Mouse (Mus musculus) embryonic facial prominence, embryonic 12.5 days (tissue): Measurements from ENCODE around the gene Fras1. TPM values are rescaled to one million over a fixed set of nuclear protein-coding genes. Genes with fewer than 3 reads are reported as not detected.

Experiments
- ATAC-seq: fragments of 200-750 bp; cut with Nextera tagmentation; 2 replicates; pipeline ENCODE4 v1.8.0; 2017; ENCODE audit not compliant: insufficient number of reproducible peaks, insufficient read depth, low FRiP score, low TSS enrichment
- H3K27ac ChIP-seq: fragments of 300-500 bp; sonication (generic); 2 replicates; pipeline ENCODE4 v1.5.1; 2016; ENCODE audit warnings: mild to moderate bottlenecking
- H3K27me3 ChIP-seq: fragments of 300-500 bp; sonication (generic); 2 replicates; pipeline ENCODE4 v1.6.1; 2016; ENCODE audit warnings: mild to moderate bottlenecking, moderate library complexity
- H3K36me3 ChIP-seq: fragments of 300-500 bp; sonication (generic); 2 replicates; pipeline ENCODE4 v1.6.1; 2016; ENCODE audit warnings: mild to moderate bottlenecking
- H3K4me1 ChIP-seq: fragments of 300-500 bp; sonication (generic); 2 replicates; pipeline ENCODE4 v1.6.1; 2016
- H3K4me2 ChIP-seq: fragments of 300-500 bp; sonication (generic); replicated peaks from 2 replicates; pipeline ENCODE4 v1.6.1; 2016; ENCODE audit warnings: mild to moderate bottlenecking, moderate library complexity
- H3K4me3 ChIP-seq: fragments of 300-500 bp; sonication (generic); 2 replicates; pipeline ENCODE4 v1.5.1; 2016; ENCODE audit warnings: mild to moderate bottlenecking
- H3K9ac ChIP-seq: fragments of 300-500 bp; sonication (generic); 2 replicates; pipeline ENCODE4 v1.6.1; 2016; ENCODE audit warnings: mild to moderate bottlenecking, moderate library complexity
- H3K9me3 ChIP-seq: fragments of 300-500 bp; sonication (generic); 2 replicates; pipeline ENCODE4 v1.6.1; 2016; ENCODE audit warnings: mild to moderate bottlenecking, moderate library complexity
- WGBS: fragments of 180-500 bp; shearing (Covaris S2); methylation state at CpG from one replicate; pipeline ENCODE4 v1.1.7; 2016; 5-methylcytosine and 5-hydroxymethylcytosine counted together
- polyA plus RNA-seq: library from polyadenylated mRNA; unstranded; fragments of >200 nt; fragmentation: Nextera tagmentation; extraction: Ambion mirVana; gene quantifications from 2 replicates; pipeline ENCODE4 v1.2.1, GENCODE M21; 2016

Gene Fras1
- polyA plus RNA-seq, 1 experiment from 2014 or later = 20.1 TPM

DNA sequence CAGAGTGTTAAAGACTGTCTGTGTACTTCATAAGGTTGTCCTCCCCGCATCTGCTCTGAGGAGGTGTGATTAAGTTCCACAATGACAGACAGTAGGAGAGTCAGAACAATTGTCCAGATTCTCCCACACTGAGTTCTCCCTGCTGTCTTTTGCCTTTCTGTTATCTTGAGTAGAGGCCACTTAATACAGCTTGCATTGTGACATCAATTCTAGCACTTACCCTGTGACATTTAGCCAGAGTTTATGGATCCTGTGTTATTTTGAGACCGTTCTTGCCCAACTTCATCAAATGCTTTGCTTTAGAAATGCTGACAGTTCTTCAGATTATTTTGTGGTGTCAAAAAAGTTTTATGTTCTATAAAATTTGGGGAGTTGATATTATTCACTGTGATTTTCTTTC is 81.5 kb downstream of the Fras1 start:
- H3K4me2 ChIP-seq = no peak overlapping the region
- H3K4me1 ChIP-seq = 0 out of 2 replicates have a peak, but pooled peaks cover 3% of the 10 kb centered on the region
- no peaks in the 10 kb centered on the region for H3K27me3 ChIP-seq
- H3K36me3 ChIP-seq = no peaks in the 10 kb centered on the region
- WGBS = 92% methylated on average over 2 of the region's 2 CpGs
- ATAC-seq = no peak
- H3K27ac ChIP-seq = no peak overlapping the region
- H3K4me3 ChIP-seq = no peak overlapping the region
- no peaks in the 10 kb centered on the region for H3K9me3 ChIP-seq
- H3K9ac ChIP-seq = no peak overlapping the region

- H3K36me3 ChIP-seq = no peaks in the 10 kb centered on the region
- ATAC-seq = no peak
- H3K9ac ChIP-seq = no peak overlapping the region
- WGBS = 38% methylated on average over 4 of the region's 4 CpGs
- H3K4me1 ChIP-seq = 0 out of 2 replicates have a peak, but pooled peaks cover 3% of the 10 kb centered on the region
- H3K9me3 ChIP-seq = no peaks in the 10 kb centered on the region
- H3K27ac ChIP-seq = no peak overlapping the region
- H3K4me2 ChIP-seq = no peak overlapping the region
- no peak overlapping the region for H3K4me3 ChIP-seq
- no peaks in the 10 kb centered on the region for H3K27me3 ChIP-seq
Observed at GRCm38 (mm10) chr5:96457436-96457958, 83.7 kb downstream of the Fras1 start.

DNA sequence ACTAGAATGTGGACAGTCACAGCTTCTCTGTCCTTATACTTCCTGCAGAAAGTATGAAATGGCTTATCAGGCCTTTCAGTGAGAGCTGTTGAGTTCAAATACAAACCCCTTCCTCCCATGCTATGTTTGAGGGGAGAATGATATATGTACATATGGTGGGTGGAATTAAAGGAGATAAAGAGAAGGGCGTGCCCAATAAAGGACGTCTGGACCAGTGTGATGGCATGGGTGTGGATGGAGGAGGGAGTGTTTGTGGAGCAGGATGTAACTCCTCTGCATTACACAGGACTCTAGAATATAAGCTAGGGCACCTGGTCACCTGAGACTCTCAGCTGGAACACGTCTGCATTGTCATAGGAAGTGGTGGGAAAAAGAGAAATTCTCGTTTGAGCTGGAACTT is 85.8 kb downstream of the Fras1 start:
- H3K9ac ChIP-seq = no peak overlapping the region
- H3K4me3 ChIP-seq = no peak overlapping the region
- H3K4me2 ChIP-seq = no peak overlapping the region
- H3K27ac ChIP-seq = no peak overlapping the region
- H3K27me3 ChIP-seq = no peaks in the 10 kb centered on the region
- H3K9me3 ChIP-seq = no peaks in the 10 kb centered on the region
- 0 out of 2 replicates have a peak, but pooled peaks cover 3% of the 10 kb centered on the region for H3K4me1 ChIP-seq
- no peak for ATAC-seq
- no peaks in the 10 kb centered on the region for H3K36me3 ChIP-seq
- 67% methylated on average over 4 of the region's 4 CpGs for WGBS

- WGBS = 96% methylated on average over 2 of the region's 2 CpGs
Observed at GRCm38 (mm10) chr5:96462197-96462596, 88.4 kb downstream of the Fras1 start.

GRCm38 (mm10) chr5:96466461-96466860 is 92.7 kb downstream of the Fras1 start:
- H3K4me3 ChIP-seq = no peak overlapping the region
- H3K36me3 ChIP-seq = no peaks in the 10 kb centered on the region
- 43% methylated on average over 7 of the region's 7 CpGs for WGBS
- no peak for ATAC-seq
- no peak overlapping the region for H3K9ac ChIP-seq
- H3K9me3 ChIP-seq = no peaks in the 10 kb centered on the region
- H3K27ac ChIP-seq = no peak overlapping the region
- no peak overlapping the region for H3K4me2 ChIP-seq
- H3K27me3 ChIP-seq = no peaks in the 10 kb centered on the region
- H3K4me1 ChIP-seq = no peaks in the 10 kb centered on the region

More at GRCm38 (mm10) chr5:96462197-96462596, 88.4 kb downstream of the Fras1 start:
- no peak overlapping the region for H3K4me3 ChIP-seq
- no peak overlapping the region for H3K27ac ChIP-seq
- H3K36me3 ChIP-seq = no peaks in the 10 kb centered on the region
- H3K27me3 ChIP-seq = no peaks in the 10 kb centered on the region
- ATAC-seq = no peak
- H3K9ac ChIP-seq = no peak overlapping the region
- 0 out of 2 replicates have a peak, but pooled peaks cover 3% of the 10 kb centered on the region for H3K4me1 ChIP-seq
- H3K4me2 ChIP-seq = no peak overlapping the region
- H3K9me3 ChIP-seq = no peaks in the 10 kb centered on the region

- H3K4me1 ChIP-seq = no peaks in the 10 kb centered on the region
- no peak for ATAC-seq
- H3K27ac ChIP-seq = no peak overlapping the region
- no peak overlapping the region for H3K4me3 ChIP-seq
- 35% methylated on average over 3 of the region's 3 CpGs for WGBS
- no peak overlapping the region for H3K4me2 ChIP-seq
- H3K27me3 ChIP-seq = no peaks in the 10 kb centered on the region
- H3K9ac ChIP-seq = no peak overlapping the region
- H3K9me3 ChIP-seq = no peaks in the 10 kb centered on the region
- H3K36me3 ChIP-seq = no peaks in the 10 kb centered on the region
Observed at GRCm38 (mm10) chr5:96471995-96472394, 98.2 kb downstream of the Fras1 start.

GRCm38 (mm10) chr5:96475488-96475887 is 101.7 kb downstream of the Fras1 start:
- WGBS = 77% methylated on average over 3 of the region's 3 CpGs
- H3K9ac ChIP-seq = no peak overlapping the region

GRCm38 (mm10) chr5:96479003-96479402 is 105.2 kb downstream of the Fras1 start:
- Histone ChIP-seq H3K4me2 (no peak overlapping the region), H3K27ac (no peak overlapping the region), H3K36me3 (no peaks in the 10 kb centered on the region), H3K27me3 (no peaks in the 10 kb centered on the region), H3K9ac (no peak overlapping the region), H3K9me3 (no peaks in the 10 kb centered on the region), H3K4me3 (no peak overlapping the region), H3K4me1 (no peaks in the 10 kb centered on the region)
- ATAC-seq = no peak

More at GRCm38 (mm10) chr5:96475488-96475887, 101.7 kb downstream of the Fras1 start:
- H3K4me3 ChIP-seq = no peak overlapping the region
- no peaks in the 10 kb centered on the region for H3K27me3 ChIP-seq
- no peaks in the 10 kb centered on the region for H3K4me1 ChIP-seq
- no peaks in the 10 kb centered on the region for H3K9me3 ChIP-seq
- ATAC-seq = no peak
- H3K36me3 ChIP-seq = no peaks in the 10 kb centered on the region
- no peak overlapping the region for H3K4me2 ChIP-seq
- H3K27ac ChIP-seq = no peak overlapping the region

DNA sequence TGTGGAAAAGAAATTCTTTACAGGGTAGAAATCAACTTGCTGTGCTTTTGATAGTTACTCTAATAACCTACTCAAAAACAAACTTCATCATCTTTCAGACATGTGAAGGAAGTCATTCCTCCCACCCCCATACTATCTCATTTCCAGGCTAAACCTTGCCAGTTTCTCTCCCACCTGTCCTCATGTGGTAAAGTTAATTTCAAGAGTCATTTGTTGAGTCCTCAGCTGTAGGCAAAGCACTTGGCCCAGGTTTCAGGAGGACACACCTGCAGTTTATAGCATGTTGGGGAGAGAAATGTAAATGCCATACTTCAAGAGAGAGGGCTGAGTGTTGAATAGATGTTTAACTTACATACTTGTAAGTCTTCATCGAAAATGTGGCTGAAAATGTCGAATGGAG is 107.4 kb downstream of the Fras1 start:
- no peaks in the 10 kb centered on the region for H3K36me3 ChIP-seq
- H3K27ac ChIP-seq = no peak overlapping the region
- H3K27me3 ChIP-seq = no peaks in the 10 kb centered on the region
- WGBS = 83% methylated on average over 2 of the region's 2 CpGs
- H3K4me1 ChIP-seq = no peaks in the 10 kb centered on the region
- no peak for ATAC-seq
- no peak overlapping the region for H3K4me3 ChIP-seq
- H3K9me3 ChIP-seq = no peaks in the 10 kb centered on the region
- H3K4me2 ChIP-seq = no peak overlapping the region
- H3K9ac ChIP-seq = no peak overlapping the region

DNA sequence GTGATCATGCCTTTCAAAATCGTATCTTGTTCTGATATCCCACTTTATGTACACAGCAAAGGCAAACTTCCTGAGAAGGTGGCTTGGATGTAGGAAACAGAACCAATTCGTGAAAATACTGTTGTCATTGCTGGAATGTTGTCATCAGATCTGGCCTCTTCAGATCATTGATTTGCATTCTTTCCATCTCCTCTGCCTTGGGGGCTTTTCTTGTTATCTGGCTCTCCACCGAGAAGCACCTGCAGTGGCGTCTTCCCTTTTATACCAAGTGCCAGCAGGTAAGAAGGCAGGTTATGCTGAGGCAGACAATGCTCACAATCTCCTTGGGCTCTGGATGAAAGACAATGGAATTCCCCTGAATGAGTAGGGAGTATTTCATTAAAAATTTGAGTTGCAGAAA is 108.3 kb downstream of the Fras1 start:
- no peak overlapping the region for H3K9ac ChIP-seq
- H3K27me3 ChIP-seq = no peaks in the 10 kb centered on the region
- H3K9me3 ChIP-seq = no peaks in the 10 kb centered on the region
- H3K4me3 ChIP-seq = no peak overlapping the region
- no peak overlapping the region for H3K4me2 ChIP-seq
- 64% methylated on average over 4 of the region's 4 CpGs for WGBS
- no peak overlapping the region for H3K27ac ChIP-seq
- ATAC-seq = no peak
- H3K4me1 ChIP-seq = no peaks in the 10 kb centered on the region
- H3K36me3 ChIP-seq = no peaks in the 10 kb centered on the region

DNA sequence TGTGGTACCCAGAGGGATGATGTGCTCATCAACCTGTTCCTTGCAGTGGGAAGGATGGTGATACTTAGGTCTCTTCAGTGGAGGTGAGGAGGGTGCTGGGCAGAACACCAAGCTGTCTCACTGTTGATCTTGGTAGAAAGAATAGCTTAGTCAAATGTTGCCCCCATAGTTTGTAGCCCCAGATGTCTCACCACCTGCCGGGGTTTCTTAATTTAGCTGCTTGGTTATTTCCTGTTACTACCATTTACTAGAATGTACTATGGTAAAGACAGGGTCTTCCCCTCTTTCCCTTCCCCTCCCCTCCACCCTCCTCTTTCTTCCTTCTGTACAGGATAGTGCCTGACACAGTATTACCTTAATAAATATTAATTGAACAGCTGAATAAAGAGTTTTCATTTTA is 118.7 kb downstream of the Fras1 start:
- no peak for ATAC-seq
- Histone ChIP-seq H3K27ac (no peak overlapping the region), H3K27me3 (no peaks in the 10 kb centered on the region), H3K9me3 (no peaks in the 10 kb centered on the region), H3K4me2 (no peak overlapping the region), H3K36me3 (no peaks in the 10 kb centered on the region), H3K4me1 (0 out of 2 replicates have a peak, but pooled peaks cover 2% of the 10 kb centered on the region), H3K9ac (no peak overlapping the region), H3K4me3 (no peak overlapping the region)
- 85% methylated on average over 1 of the region's 1 CpGs for WGBS

DNA sequence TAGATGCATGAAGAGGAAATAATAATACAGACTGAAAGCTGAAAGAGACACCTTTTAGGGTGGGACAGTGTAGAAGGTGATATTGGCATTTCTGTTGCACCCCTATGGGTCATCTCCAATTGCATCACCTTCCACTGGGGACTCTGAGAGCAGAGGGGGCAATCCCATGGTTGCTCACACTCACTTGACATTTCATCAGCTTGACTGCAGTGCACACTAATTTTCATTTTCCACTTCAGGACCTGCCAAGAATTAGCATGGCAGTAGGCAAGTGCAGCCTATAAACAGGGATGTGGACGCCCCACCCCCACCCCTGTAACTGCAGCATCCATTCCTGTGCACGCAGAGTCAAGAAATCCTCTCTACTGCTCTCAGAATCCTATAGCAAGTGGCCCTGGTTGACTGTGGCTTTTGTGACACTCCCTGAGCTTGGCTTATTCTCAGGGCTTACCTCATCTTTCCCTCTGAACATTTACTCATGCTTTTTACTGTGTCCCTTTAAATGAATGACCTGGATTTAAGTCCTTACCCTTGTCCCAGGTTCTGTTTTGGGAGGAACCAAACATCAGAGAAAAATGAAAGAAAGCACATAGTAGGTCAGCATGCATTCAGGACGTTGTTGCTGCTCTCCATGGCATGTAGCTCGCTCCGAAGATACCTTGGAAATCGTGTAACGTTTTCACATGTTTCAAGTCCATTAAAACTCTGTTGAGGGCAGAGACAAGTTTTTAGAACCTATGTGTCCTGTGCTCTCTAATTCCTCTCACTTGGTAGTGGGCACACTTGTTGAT is 120.9 kb downstream of the Fras1 start:
- H3K4me1 ChIP-seq = 0 out of 2 replicates have a peak, but pooled peaks cover 2% of the 10 kb centered on the region
- no peaks in the 10 kb centered on the region for H3K9me3 ChIP-seq
- WGBS = 91% methylated on average over 7 of the region's 7 CpGs

More for the DNA sequence above, 120.9 kb downstream of the Fras1 start:
- no peak for ATAC-seq
- no peaks in the 10 kb centered on the region for H3K36me3 ChIP-seq
- H3K4me3 ChIP-seq = no peak overlapping the region
- H3K27me3 ChIP-seq = no peaks in the 10 kb centered on the region
- no peak overlapping the region for H3K9ac ChIP-seq
- no peak overlapping the region for H3K4me2 ChIP-seq
- H3K27ac ChIP-seq = no peak overlapping the region
